Mouse (Mus musculus) midbrain, embryonic 11.5 days (tissue): ENCODE measurements at regions not wholly inside any gene's neighbourhood (a gene's known extent, or its start where the extent isn't known, plus 50 kb on each side); places are given as distances from the start of the nearest gene placed in this dataset.

ENCODE experiments used
- ATAC-seq: fragments of 200-750 bp; cut with Nextera tagmentation; 2 replicates; pipeline ENCODE4 v1.8.0; 2017; ENCODE audit warnings: moderate TSS enrichment, moderate library complexity; ENCODE audit not compliant: low FRiP score
- DNase-seq: peaks from one replicate; pipeline ENCODE4 v3.0.0; 2015; ENCODE audit warnings: low spot score; ENCODE audit errors: missing footprints
- H3K27ac ChIP-seq: fragments of 300-500 bp; sonication (generic); 2 replicates; pipeline ENCODE4 v1.5.1; 2014; ENCODE audit warnings: low read depth, low read length
- H3K27me3 ChIP-seq: fragments of 300-500 bp; sonication (generic); 2 replicates; pipeline ENCODE4 v1.6.1; 2014; ENCODE audit warnings: mild to moderate bottlenecking, low read length, moderate library complexity, mixed read lengths; ENCODE audit not compliant: control insufficient read depth, insufficient read depth
- H3K36me3 ChIP-seq: fragments of 300-500 bp; sonication (generic); 2 replicates; pipeline ENCODE4 v1.6.1; 2014; ENCODE audit warnings: mild to moderate bottlenecking, low read length, moderate library complexity, mixed read lengths; ENCODE audit not compliant: control insufficient read depth, insufficient read depth
- H3K4me1 ChIP-seq: fragments of 300-500 bp; sonication (generic); 2 replicates; pipeline ENCODE4 v1.6.1; 2014; ENCODE audit warnings: low read length; ENCODE audit not compliant: control insufficient read depth, insufficient read depth
- H3K4me2 ChIP-seq: fragments of 300-500 bp; sonication (generic); 2 replicates; pipeline ENCODE4 v1.6.1; 2014; ENCODE audit warnings: mild to moderate bottlenecking, moderate library complexity
- H3K4me3 ChIP-seq: fragments of 300-500 bp; sonication (generic); 2 replicates; pipeline ENCODE4 v1.5.1; 2014; ENCODE audit warnings: low read depth, low read length
- H3K9ac ChIP-seq: fragments of 300-500 bp; sonication (generic); 2 replicates; pipeline ENCODE4 v1.6.1; 2014; ENCODE audit warnings: low read length
- H3K9me3 ChIP-seq: fragments of 300-500 bp; sonication (generic); 2 replicates; pipeline ENCODE4 v1.6.1; 2016; ENCODE audit warnings: low read length; ENCODE audit not compliant: control insufficient read depth
- WGBS: fragments of 180-500 bp; shearing (Covaris S2); extraction: QIAGEN DNeasy Blood & Tissue Kit; methylation state at CpG from one replicate; pipeline ENCODE4 v1.1.7; 2014; 5-methylcytosine and 5-hydroxymethylcytosine counted together

GRCm38 (mm10) chr6:10252001-10252400, 1303.8 kb downstream of the Nxph1 start:
- no peaks in the 10 kb centered on the region for H3K36me3 ChIP-seq
- no peaks in the 10 kb centered on the region for H3K27me3 ChIP-seq
- H3K4me1 ChIP-seq: no peaks in the 10 kb centered on the region
- no peak overlapping the region for H3K4me2 ChIP-seq
- no peak overlapping the region for H3K4me3 ChIP-seq
- WGBS: 89% methylated on average over 1 of the region's 1 CpGs
- no peaks in the 10 kb centered on the region for H3K9me3 ChIP-seq
- ATAC-seq: no peak
- H3K27ac ChIP-seq: no peak overlapping the region
- DNase-seq: peak; percentile 75
- H3K9ac ChIP-seq: no peak overlapping the region

- no peaks in the 10 kb centered on the region for H3K36me3 ChIP-seq
- no peak overlapping the region for H3K9ac ChIP-seq
These were observed 1347.0 kb downstream of the Nxph1 start for GRCm38 (mm10) chr6:10295225-10295624.

More at GRCm38 (mm10) chr6:10295225-10295624, 1347.0 kb downstream of the Nxph1 start:
- no peaks in the 10 kb centered on the region for H3K27me3 ChIP-seq
- no peaks in the 10 kb centered on the region for H3K4me1 ChIP-seq
- no peak overlapping the region for H3K4me2 ChIP-seq
- DNase-seq (no peak), ATAC-seq (no peak)
- no peak overlapping the region for H3K27ac ChIP-seq
- no peak overlapping the region for H3K4me3 ChIP-seq
- no peaks in the 10 kb centered on the region for H3K9me3 ChIP-seq
- WGBS: 78% methylated on average over 1 of the region's 1 CpGs
